Mouse (Mus musculus) cerebellum, adult 2 months (tissue): ENCODE measurements around the gene Txnrd2. TPM values are rescaled to one million over a fixed set of nuclear protein-coding genes. Genes with fewer than 3 reads are reported as not detected.

Experiments used
- DNase-seq, 2 experiments: peaks; one replicate each; pipeline ENCODE4 v3.0.0; 2021
- H3K27ac ChIP-seq: fragments of 200-500 bp; 2 replicates; pipeline ENCODE4 v1.5.1; 2012; ENCODE audit warnings: low read length, control low read depth, inconsistent platforms; ENCODE audit not compliant: insufficient read depth
- H3K27me3 ChIP-seq: fragments of 200-500 bp; 2 replicates; pipeline ENCODE4 v1.6.1; 2012; ENCODE audit warnings: inconsistent platforms, mild to moderate bottlenecking, low read length, moderate library complexity; ENCODE audit not compliant: control insufficient read depth, insufficient read depth
- H3K4me1 ChIP-seq: fragments of 200-500 bp; 2 replicates; pipeline ENCODE4 v1.6.1; 2011; ENCODE audit warnings: low read length; ENCODE audit not compliant: control insufficient read depth, insufficient read depth
- H3K4me3 ChIP-seq: fragments of 200-500 bp; replicated peaks from 2 replicates; pipeline ENCODE3; 2011; ENCODE audit warnings: mild to moderate bottlenecking, low read depth, low read length, control low read depth; ENCODE audit not compliant: insufficient read depth
- CTCF ChIP-seq: fragments of 200-500 bp; IDR thresholded peaks from 2 replicates; pipeline ENCODE4 v1.5.1; 2011; ENCODE audit warnings: low read depth, mild to moderate bottlenecking, control low read depth, low read length, moderate library complexity, borderline replicate concordance; ENCODE audit not compliant: insufficient read depth
- POLR2A ChIP-seq: fragments of 200-500 bp; IDR thresholded peaks from 2 replicates; pipeline ENCODE4 v1.6.1; 2011; ENCODE audit warnings: low read length, control low read depth, borderline replicate concordance; ENCODE audit not compliant: insufficient read depth
- WGBS: fragments of 180-500 bp; shearing (Covaris S2); methylation state at CpG from one replicate; pipeline ENCODE4 v1.1.7; 2018; 5-methylcytosine and 5-hydroxymethylcytosine counted together
- polyA plus RNA-seq: library from polyadenylated mRNA; depleted of rRNA; stranded (reverse); fragments of >200 nt; gene quantifications from 2 replicates; pipeline ENCODE4 v1.2.3, GENCODE M21; 2012

The Txnrd2 gene
- polyA plus RNA-seq, 1 experiment, result 20.6 TPM

GRCm38 (mm10) chr16:18388583-18389435, 37.4 kb upstream of the Txnrd2 start:
- Histone ChIP-seq H3K4me1 (peaks cover 32% of the 10 kb centered on the region), H3K4me3 (no peak overlapping the region), H3K27ac (no peak overlapping the region), H3K27me3 (no peaks in the 10 kb centered on the region)
- DNase-seq, result peak in 1 of 2 experiments; percentile 18
- 59% methylated on average over 14 of the region's 14 CpGs for WGBS
- TF ChIP-seq CTCF (no peak), POLR2A (no peak)

DNA sequence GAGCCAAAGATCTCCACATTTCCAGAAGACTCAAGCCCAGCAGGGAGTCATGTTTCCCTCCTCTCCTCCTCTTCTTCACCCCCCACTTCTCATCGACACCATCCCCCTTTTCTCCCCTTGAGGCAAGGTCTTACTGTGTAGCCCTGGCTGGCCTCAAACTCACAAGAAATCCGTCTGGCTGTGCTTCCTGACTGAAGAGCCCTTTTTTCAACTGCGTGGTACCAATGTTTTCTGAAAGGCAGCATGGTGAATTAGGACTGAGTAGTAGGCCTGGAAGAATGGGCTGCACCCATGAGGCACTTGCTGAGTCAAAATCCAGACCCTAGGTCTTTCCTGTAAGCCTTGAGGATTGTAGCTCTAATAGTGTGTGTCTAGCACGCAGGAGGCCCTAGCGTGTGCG, 35.8 kb upstream of the Txnrd2 start:
- Histone ChIP-seq H3K4me1 (peaks cover 33% of the 10 kb centered on the region), H3K4me3 (no peak overlapping the region), H3K27me3 (no peaks in the 10 kb centered on the region), H3K27ac (no peak overlapping the region)
- TF ChIP-seq CTCF (no peak), POLR2A (no peak)
- 85% methylated on average over 6 of the region's 6 CpGs for WGBS
- DNase-seq, result no peak

DNA sequence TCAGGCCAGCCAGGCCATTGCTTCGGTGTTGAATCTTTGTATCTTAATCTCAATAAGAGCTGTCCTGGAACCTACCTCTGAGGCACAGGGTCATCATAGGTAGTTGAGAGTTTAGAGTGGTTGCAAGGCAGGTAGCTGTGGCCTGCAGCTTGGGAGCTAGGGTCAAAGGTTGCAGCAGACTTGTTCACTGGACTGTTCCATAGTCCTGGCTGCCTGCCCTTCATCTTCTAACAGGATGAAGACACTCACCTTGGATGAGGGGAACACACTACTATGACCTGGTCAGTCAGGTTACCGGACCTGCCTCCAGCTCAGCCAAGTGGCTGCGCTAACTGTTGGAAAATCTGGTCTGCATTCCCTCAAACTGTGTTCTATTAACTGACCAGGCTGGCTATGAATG, 35.1 kb upstream of the Txnrd2 start:
- no peak overlapping the region for H3K4me3 ChIP-seq
- DNase-seq, result no peak
- peaks cover 40% of the 10 kb centered on the region for H3K4me1 ChIP-seq
- H3K27me3 ChIP-seq, result no peaks in the 10 kb centered on the region
- no peak overlapping the region for H3K27ac ChIP-seq
- TF ChIP-seq POLR2A (no peak), CTCF (no peak)
- WGBS, result 99% methylated on average over 3 of the region's 3 CpGs

DNA sequence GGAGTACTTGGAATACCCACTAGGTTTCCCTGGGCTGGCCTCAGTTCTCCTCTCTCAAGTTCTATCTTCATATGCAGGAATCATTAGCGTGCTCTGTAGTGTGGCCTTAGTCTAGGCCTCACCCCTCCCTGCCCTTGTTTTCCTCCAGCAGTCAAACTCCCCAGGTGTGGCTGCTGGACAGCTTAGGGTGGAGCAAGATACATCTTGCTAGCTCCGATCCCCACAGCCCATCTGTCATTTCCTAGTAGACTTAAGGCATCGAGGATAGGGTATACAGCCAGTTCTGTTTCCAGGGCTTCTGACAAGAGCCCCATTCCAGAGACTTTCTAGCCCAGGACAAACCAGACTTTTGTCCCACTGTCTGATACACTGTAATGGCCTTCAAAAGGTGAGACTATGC, 34.5 kb upstream of the Txnrd2 start:
- H3K4me1 ChIP-seq, result peaks cover 42% of the 10 kb centered on the region
- peak in 1 of 2 experiments; percentile 6 for DNase-seq
- no peak overlapping the region for H3K27ac ChIP-seq
- H3K4me3 ChIP-seq, result no peak overlapping the region
- TF ChIP-seq POLR2A, result no peak
- no peak for TF ChIP-seq CTCF
- H3K27me3 ChIP-seq, result no peaks in the 10 kb centered on the region
- 73% methylated on average over 3 of the region's 3 CpGs for WGBS

- Histone ChIP-seq H3K4me3 (peak overlapping the region; percentile 45), H3K27ac (peak overlapping the region; percentile 2; the same call in 1 of the 2 replicates), H3K27me3 (no peaks in the 10 kb centered on the region), H3K4me1 (peaks cover 40% of the 10 kb centered on the region)
- peak; percentile 78 to 82 for DNase-seq
- 7% methylated on average over 62 of the region's 63 CpGs for WGBS
- peak; percentile 28; the same call in 1 of the 2 replicates for TF ChIP-seq CTCF
- TF ChIP-seq POLR2A, result 0 out of 2 replicates have a peak, but pooled peaks have one; percentile 27
These were observed 33.4 kb upstream of the Txnrd2 start for GRCm38 (mm10) chr16:18392469-18393426.

GRCm38 (mm10) chr16:18393595-18393994, 32.6 kb upstream of the Txnrd2 start:
- TF ChIP-seq CTCF (no peak), POLR2A (no peak)
- WGBS, result 81% methylated on average over 5 of the region's 5 CpGs
- Histone ChIP-seq H3K4me3 (no peak overlapping the region), H3K4me1 (peaks cover 35% of the 10 kb centered on the region), H3K27ac (no peak overlapping the region), H3K27me3 (no peaks in the 10 kb centered on the region)
- DNase-seq, result peak in 1 of 2 experiments; percentile 21

GRCm38 (mm10) chr16:18394056-18394455, 32.1 kb upstream of the Txnrd2 start:
- DNase-seq, result peak in 1 of 2 experiments; percentile 16
- H3K4me3 ChIP-seq, result no peak overlapping the region
- no peak overlapping the region for H3K27ac ChIP-seq
- TF ChIP-seq CTCF (no peak), POLR2A (no peak)
- no peaks in the 10 kb centered on the region for H3K27me3 ChIP-seq
- peaks cover 35% of the 10 kb centered on the region for H3K4me1 ChIP-seq
- 84% methylated on average over 3 of the region's 3 CpGs for WGBS
